Mouse (Mus musculus) spleen, adult 2 months (tissue): Measurements from ENCODE around the gene Cd59a.

ENCODE experiments used
- CTCF ChIP-seq: fragments of 200-500 bp; IDR thresholded peaks from 2 replicates; pipeline ENCODE4 v1.5.1; 2011; ENCODE audit warnings: mild to moderate bottlenecking, inconsistent platforms; ENCODE audit not compliant: insufficient read depth, insufficient read length, insufficient replicate concordance; ENCODE audit errors: extremely low read depth
- POLR2A ChIP-seq: fragments of 200-500 bp; IDR thresholded peaks from 2 replicates; pipeline ENCODE4 v1.6.1; 2011; ENCODE audit warnings: low read depth, low read length, inconsistent platforms

DNA sequence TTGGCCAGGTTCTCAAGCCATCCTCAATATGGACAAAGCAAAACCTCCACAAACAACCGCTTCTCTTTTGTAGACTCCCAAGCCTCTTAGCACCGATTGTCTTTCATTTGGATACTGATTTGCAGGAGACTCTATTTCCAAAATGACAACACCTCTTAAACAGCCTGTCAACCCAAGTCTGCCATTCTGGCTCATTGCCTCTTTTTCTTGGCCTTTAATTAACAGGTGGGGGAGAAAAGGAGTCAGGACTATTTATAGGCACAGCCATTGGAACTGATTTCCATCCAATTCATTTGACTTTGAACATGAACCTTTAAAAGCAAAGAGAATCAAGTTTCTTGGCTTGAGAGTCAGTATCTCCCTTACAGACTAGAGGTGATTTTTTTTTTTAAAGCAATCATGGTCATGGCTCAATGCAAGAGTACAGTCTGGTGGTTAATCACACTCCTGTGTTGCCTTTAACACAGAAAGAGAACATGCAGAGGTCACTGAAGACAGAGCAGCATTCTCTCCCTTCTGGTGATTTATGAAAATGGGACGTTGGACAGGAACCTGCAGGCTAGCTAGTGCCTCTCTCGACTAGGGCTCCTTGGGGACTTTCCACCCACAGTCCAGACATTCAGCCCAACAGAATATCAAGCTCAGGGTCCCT lies 52.4 kb downstream of the Cd59a start:
- no peak for TF ChIP-seq POLR2A
- TF ChIP-seq CTCF, result no peak
